Mouse (Mus musculus) left cerebral cortex, adult 11 months (tissue): ENCODE measurements around the gene Tmem143.
A peak's percentile ranks its signal among the peaks of the same experiment; 100 is the strongest.
"Not testable (repeated sequence)": the region's sequence is repeated elsewhere in the genome, so short reads cannot be mapped to it uniquely, and the experiment has no call there.

Experiments
- DNase-seq: peaks from one replicate; pipeline ENCODE4 v3.0.0; 2022; ENCODE audit warnings: low spot score

Gene Tmem143

DNA sequence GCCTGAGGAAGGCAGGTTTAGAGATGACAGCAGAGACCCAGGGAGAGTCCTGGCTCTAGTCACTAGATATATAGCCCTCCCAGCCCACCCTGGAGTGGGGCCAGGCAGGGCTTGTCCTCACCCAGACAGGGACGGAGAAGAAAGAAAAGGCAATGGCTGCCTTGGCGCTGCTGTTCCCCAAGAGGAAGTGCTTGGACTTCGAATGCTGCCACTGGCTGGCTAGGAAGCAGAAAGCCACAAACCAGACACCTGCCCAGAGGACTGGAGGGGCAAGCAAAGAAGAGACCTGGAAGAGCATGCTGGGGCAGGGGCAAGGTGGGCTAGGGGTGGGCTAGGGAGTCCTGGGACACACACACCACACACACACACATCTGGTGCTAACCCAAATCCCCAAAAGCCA is 9.5 kb upstream of the Tmem143 start:
- DNase-seq: no peak

DNA sequence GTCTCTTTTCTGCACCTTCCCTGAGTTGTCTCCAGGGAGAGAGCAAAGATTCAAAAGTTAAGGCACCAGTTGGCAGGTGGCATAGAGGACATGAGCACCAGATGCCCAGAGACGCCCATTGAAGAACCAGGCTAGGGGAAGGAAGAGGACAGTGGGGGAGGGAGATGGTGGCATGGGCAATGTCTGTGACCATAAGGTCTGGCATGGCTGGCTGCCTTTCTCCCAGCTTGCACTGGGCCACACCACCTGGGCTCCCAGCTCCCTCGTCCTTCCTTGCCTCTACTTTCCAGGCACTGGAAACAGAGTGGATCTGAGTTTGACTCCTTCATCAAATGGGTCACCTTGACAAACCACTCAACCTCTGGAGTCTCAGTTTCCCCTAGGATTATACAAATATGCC is 4.1 kb upstream of the Tmem143 start:
- DNase-seq: no peak

DNA sequence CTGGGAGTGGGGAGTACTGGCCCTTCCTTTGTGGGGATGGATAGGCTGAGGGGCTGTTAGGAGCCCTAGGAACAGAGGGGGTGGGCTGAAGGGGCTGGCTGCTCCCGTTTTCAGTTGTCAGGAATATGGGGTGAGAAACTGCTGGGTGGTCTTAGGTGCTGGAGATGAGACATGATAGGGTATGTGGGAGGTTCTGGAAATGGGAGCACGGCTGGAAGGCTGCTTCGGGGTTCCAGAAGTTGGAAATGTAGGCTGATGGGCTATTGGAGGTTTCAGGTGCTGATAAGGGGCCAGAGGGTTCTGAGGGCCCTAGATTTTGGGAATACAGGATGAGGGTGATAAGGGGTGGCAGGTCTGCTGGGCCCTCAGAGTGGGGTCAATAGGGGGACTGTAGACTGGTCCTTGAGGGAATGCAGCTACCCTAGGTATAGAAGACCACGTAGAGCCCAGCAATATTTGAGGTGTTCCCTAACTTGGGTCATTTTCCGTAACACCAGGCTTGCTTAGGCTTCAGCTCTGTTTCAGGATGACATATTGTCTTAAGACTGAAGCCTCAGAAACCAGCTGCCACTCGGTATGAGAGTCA is 717 bp upstream of the Tmem143 start:
- DNase-seq: no peak

DNA sequence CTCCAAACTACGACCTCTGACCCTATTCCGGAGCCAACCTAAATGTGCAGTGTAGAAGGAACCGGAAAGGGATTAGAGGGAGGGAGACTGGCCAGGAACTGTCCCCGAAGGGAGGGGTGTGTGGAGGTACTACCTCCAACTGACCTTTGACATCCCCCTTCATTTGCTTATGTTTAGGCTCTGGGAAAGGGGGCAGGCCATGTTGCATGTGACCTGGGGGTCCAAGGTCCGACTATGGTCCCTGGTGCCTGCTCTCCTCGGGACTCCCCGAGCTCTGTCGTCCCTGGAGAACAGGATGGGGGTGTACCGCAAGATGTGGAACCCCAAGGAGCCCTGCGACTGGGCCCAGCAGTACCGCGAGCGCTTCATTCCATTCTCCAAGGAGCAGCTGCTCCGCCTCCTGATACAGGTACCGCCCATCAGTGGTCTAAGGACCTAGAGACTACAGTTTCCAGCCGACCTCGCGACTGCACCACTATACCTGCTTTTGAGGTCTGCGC is 567 bp downstream of the Tmem143 start:
- peak; percentile 62 for DNase-seq

DNA sequence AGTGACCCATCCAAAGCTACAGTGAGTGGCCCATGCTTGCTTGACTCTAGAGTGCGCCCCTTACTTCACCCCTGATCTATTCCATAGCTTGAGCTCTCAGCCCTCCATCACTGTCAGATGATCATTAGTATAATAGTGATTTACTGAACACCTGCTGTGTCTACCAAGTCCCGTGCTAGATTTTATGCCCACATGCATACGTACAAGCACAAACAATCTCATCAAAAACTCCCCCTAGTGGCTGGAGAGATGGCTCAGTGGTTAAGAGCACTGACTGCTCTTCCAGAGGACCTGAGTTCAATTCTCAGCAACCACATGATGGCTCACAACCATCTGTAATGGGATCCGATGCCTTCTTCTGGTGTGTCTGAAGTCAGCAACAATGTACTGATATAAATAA is 1.4 kb downstream of the Tmem143 start:
- DNase-seq: not testable (repeated sequence)

DNA sequence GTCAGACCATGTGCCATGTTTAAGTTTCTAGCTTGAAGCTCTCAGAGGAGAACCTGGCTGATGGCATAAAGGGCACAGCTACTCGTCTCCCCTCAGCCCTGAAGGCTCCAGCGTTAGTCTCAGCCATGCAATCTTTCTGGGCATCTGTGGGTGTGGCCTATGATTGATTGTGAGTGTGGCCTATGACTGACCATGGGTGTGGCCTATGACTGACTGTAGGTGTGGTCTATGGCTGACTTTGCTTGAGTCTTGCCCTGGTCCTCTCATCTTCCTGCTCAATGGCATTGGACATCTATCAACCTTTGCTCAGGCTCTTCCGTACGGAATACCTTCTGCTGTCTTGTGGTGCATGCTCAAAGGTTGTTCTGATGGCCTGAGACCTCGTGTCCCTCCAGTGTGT is 4.8 kb downstream of the Tmem143 start:
- DNase-seq: no peak

DNA sequence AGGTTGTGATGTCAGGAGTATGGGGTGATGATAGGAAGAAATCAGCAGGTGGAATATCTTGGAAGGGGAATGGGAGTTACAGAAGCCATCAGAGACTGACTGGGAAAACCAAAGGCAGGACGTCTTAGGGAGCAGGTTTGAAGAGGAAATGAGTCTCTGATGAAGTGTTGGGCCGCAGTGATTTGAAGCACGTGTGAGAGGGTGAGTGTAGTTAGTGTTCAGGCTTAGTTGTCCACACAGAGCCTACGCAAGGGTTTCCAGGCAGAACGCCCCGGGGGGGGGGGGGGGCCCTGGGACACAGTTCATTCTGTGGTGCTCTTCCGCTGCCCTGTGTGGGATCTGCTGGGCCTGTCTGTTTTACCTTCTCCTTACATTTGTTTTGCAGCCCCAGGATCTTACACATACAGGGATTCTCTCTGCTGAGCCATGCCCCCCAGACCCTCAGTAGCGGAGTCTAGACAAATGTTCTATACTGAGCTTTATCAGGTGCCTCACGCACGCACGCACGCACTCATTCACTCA is 5.8 kb downstream of the Tmem143 start:
- no peak for DNase-seq

DNA sequence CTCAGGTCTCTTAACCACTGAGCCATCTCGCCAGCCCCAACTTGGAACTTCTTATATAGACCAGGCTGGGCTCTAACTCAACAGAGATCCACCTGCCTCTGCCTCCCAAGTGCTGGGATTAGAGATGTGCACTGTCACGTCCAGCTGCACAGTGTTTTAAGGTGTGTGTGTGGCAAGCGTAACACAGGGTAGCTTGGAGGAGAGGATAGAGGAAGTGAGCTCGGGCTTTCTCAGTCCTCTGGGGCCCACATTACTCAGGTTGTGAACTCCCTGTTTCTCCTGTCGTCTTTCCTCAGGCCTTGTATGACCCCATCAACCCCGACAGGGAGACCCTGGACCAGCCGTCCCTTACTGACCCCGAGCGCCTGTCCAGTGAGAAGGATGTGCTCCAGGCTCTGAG is 9.9 kb downstream of the Tmem143 start:
- no peak for DNase-seq

DNA sequence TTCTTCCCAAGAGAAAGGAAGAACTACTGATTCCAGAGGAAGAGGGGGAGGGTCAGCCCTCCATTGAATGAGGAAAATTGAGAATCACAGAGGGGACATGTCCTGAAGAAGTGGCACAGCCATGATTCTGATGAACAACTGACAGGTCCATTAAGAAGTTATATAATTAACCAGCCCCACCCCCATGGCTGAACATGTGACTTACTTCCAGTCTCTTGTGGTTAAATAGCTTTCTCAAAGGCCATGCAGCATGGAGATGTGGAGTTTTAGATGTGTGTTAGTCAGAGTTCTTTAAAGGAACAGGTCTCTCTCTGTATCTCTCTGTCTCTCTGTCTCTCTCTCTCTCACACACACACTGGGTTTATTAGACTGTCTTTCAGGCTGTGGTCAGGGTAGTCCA is 11.6 kb downstream of the Tmem143 start:
- no peak for DNase-seq

DNA sequence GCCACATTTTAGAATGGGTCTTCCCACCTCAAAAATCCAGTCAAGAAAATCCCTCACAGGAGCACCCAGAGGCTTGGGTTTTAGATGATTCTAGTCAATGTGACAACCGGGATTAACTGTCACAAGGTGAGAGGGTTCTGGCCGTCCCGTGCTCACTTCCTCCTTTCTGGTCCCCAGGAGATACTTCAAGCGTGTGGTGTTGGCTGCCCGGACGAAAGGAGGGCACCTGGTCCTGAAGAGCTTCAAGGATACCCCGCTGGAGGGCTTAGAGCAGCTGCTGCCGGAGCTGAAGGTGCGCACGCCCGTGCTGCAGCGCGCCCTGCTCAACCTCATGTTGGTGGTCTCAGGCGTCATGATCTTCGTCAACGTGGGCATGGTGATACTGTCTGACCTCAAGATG is 12.4 kb downstream of the Tmem143 start:
- DNase-seq: no peak

DNA sequence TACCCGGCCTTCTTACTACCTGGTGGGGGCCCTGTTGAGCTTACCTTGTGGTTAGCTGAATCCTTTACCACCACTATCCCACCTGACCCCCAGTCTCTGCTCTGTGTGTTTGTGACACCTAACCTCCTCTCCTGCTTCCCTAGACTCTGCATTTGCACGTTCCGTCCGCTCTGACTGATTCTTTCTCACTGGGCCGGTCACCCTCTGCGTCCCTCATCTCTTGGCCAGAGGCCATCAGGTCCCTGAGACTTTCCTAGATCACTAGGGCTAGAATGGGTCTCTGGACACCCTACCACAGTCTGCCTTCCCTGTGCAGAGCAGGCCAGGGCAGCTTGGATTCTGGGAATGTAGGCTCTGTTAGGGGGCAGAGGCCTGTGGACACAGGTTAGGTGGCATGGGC is 17.3 kb downstream of the Tmem143 start:
- no peak for DNase-seq

DNA sequence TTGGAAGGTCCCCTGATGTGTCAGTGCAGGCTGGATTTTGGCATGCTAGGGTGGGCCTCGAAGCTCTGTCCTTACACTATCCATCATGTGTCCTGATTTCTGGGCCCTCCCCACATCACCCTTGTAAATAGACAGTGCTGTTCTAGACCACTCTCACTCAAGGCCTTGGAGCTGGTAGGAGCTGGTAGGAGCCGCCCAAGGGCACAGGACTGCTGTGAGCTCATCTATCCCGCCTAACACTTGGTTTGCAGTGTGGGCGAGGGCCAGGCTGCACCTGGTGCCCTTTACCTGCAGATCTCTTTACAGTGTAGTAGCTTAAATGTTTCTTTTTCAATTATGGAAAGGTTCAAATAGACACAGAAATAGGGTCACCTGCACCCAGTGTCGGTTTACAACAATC is 18.3 kb downstream of the Tmem143 start:
- DNase-seq: no peak

DNA sequence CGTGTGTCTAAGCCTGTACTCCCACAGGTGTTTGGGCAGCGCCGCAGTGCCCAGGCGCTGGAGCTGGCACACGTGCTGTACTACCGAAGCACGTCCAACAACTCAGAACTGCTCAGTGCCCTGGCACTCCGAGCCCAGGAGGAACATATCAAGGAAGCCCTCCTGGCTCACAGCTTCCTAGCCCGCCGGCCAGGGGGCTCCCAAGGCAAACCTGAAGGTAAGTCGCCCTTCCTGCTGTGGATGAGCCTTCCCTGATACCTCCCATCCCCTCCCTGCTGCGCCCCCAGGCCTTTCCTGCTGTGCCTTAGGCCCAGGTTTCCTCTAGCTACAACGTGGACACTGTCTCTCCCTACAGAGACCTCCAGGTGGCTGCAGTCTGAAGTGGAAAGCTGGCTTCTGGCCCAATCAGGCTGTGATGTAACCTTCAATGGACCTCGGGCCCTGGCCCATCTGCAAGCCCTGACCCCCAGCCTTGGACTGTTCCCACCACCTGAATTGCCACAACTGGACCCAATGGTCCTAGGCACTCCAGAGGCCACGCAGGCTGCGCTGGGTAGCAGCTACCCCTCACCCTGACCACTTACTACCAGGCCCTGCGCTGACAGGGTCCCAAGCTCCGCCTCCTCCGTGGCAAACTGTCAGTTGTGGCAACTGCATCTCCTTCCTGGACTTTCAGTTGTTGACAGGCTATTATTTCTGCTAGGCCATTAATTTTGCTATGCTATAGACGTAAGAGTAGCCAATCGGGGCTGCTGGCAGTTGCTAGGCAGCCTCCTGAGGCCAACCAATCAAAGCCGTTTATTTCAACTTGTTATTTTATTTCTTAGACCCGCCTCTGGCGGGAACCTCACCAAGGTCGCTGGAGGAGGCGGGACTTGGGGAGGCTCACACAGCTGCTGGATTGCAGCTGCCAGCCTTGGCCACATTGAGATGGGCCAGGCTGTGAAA is 19.6 kb downstream of the Tmem143 start:
- DNase-seq: peak; percentile 81

DNA sequence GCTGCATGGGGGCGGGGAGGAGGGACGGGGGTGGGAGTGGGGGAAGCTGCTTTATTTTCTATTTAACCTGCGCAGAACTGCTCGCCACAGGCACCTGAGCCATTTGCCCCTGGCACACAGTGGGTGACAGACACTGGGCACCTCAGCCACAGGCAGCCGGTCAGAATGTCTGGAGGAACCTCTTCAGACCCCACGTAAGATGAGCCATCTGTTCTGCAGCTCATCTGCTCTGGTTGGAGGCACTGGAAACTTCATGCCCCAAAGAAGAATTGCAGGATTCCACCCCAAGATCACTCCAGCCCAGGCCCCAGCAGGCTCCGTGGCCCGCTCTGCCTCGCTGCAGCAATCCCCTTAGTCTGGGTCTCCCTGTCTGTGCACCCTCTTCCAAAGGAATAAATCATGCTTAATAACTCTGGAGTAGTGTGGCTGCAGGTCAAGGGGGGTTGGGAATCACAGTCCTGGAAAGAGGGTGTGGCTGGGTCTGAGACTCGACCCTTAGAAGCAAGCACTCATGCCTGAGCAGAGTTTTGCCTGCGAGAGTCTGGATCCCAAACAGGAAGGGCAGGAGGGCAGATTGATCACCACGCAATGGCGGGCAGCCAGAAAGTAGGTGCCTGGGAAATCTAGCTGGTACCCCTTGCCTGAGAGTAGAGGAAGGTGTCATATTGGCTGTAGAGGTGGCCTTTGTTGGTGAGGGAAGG is 20.4 kb downstream of the Tmem143 start:
- DNase-seq: no peak

DNA sequence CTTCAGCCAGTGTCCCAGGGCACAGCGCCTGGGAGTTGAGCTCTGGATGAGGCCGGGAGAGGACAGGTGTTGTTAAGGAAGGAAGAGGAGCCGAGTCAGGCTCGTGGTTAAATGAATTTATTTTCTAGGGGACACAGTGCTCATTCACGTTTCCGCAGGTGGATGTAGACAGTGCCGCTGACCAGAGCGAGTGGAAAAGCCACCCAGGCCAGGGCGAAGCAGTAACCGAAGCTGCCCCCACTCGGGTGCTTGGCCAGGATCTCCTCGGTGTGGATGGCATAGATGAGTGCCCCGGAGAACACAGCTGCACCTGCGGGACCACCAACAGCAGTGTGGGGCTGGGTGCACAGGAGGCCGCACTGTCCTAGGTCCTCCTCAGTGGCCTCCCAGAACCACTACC is 21.2 kb downstream of the Tmem143 start:
- no peak for DNase-seq

DNA sequence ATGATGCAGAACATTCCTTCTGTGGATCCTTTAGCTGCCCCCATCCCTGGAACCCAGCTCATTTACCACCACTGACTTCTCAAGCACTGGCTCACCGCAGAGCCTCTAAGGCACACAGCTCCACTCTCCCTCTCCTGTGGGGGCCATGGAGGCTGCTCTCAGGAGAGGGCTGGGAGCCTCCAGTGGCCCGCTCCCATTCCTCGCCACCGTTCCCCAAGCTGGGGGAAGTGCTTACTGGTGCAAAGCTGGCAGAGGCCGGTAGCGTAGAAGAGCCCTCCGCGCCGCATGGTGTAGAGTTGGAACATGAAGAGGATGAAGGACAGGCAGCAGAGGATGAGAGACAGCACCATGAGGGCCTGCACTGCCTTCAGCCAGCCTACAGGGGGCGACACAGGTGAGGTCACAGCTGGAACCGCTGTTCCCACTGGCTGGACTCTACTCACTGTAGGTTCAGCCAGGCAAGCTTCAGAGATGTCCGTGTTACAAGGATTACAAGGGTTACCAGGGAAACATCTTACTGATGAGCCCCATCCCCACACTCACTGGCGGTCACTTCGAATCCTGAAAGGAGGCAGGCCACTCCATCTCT is 22.4 kb downstream of the Tmem143 start:
- no peak for DNase-seq

DNA sequence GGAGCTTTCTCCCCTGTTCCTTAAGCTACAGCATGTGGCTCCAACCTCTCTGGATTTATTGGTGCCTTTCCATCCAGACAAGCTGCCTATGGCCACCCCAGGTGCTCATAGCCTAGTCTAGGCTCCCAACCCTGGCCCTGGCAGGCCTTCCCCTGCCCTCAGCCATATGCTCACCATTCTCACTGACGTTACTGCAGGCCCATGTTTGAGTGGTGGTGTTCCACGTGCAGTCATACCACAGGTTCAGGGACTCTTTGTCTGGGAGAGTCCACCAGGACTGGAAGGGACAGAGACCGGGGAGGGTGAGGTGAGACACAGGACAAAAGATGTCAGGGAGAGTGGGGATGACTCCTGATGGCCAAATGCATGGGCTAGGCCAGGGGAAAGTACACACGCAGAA is 23.0 kb downstream of the Tmem143 start:
- no peak for DNase-seq

DNA sequence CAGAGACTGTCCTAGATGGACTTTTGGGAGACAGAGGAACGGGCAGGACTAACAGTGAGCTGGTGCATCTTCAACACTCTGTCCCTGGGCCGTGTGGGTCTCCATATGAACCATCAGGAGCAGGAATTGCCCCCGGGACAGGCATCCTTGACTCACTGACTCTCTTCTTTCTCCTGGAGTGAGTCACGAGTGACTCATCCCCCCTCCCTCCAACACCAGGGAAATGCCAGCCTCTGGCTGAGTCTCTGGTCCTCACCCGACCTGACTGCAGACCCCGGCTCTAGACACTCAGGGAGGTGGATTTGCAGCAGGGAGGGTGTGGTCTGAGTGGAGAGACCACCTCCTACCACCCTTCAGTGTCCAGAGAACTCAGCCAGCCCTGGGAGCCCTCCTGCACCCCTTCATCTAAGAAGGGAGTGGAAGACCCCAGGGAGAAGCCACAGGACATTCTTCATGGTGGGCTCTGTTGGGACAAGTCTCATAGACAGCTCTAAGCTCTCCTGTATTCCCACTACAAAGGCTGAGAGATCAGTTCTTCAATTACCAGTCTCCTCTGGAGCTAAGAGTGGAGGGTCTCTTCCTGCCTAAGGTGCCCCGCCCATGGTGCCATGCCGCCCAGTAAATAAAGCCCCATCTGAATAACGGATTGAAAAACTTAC is 24.0 kb downstream of the Tmem143 start:
- no peak for DNase-seq

DNA sequence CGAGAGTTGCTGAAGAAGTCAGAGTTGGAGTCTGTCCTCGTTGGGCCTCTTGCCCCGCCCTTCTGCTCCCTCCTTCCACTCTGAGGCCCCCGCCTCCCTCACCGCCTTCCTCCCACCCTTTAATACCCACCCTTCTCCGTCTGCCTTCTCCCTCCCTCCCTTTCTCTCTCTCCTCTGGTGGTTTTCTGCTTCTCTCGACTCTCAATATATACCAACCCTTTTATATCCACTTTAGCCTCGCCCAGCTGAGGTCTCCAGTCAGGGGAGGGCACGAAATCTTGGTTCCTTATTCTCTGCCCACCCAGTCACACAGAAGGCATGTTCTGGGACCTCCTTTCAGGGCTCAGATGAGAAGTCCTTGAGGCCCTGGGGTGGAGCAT is 24.5 kb downstream of the Tmem143 start, which contains the start of gene Emp3:
Emp3 (minus strand) TSS at position 163 of the 380 bp plus-strand sequence.
- DNase-seq: no peak

DNA sequence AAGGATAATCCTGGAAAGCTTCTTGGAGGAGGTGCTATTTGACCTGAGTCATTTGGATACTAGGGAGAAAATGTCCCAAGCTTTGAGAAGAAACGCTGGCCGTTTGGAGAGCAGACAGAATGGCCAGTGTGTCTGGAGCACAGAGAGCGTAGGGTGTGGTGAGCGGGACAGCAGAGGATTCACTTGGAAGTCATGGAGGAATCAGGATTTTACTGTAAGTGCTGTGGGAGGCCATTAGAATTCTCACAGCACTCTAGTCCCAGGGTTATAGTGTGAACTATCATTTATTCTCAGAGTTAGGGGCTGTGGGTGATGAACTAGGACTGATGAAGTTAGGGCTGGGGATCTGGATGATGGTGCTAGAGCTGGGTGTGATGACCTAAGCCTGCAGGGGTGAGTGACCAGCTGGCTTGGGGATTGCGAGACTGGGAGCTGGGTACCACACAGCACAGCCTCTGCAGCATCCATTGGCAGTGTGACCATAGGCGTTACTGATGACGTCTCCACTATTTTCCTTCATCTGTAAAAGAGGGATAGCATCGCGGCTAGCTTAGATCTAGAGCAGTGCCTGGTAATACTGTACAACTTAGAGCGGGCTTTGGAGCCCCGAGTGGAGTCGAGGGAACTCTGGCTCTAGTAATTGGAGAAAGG is 25.3 kb downstream of the Tmem143 start:
- DNase-seq: no peak
